Mouse (Mus musculus): ENCODE data around the gene Aldh3b3.

DNA sequence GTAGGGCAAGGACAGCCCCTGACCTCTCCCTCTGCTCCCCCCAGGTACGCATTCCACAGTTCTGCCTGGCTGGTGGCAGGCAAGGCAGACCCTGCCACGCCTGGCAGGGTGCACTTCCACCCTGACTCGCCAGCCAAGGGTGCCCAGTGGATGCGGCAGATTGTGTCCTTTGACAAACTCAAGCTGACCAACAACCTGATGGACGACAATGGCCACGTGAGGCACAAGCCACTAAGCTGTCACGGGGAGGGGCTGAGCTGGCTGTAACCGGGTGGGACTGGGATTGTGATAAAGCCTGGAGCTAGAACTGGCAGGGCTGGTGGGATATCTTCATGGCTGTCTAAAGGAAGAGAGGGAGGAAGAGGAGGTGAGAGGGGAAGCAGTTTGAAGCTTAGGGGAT, 38.8 kb downstream of the Aldh3b3 start:
- TF ChIP-seq CTCF (IDR thresholded peaks at IDR 0.05; ENCODE audit: extremely low read depth, insufficient read depth, insufficient read length, insufficient replicate concordance) (no peak), POLR2A (IDR thresholded peaks at IDR 0.05; ENCODE audit: low read depth, low read length) (no peak)
